Mouse (Mus musculus): ENCODE measurements around the gene Fam83g. TPM values are rescaled to one million over a fixed set of nuclear protein-coding genes. Genes with fewer than 3 reads are reported as not detected.

The Fam83g gene
- polyA plus RNA-seq, 1 experiment: 33.8 TPM

- Histone ChIP-seq H3K4me1 (ENCODE audit: control insufficient read depth, insufficient read depth, insufficient read length, low read length) (no peaks in the 10 kb centered on the region), H3K36me3 (ENCODE audit: control insufficient read depth, insufficient read depth, low read length) (no peaks in the 10 kb centered on the region), H3K27ac (ENCODE audit: insufficient read depth, low read depth, low read length) (no peak overlapping the region), H3K27me3 (ENCODE audit: control insufficient read depth, insufficient read depth, low read length) (no peaks in the 10 kb centered on the region), H3K4me3 (ENCODE audit: low read depth, low read length) (no peak overlapping the region)
- WGBS: 44% methylated on average over 11 of the region's 11 CpGs
- peak; percentile 86; the same call in 1 of the 2 replicates for TF ChIP-seq CTCF (IDR thresholded peaks at IDR 0.05; ENCODE audit: extremely low read depth, insufficient read length, insufficient replicate concordance, low read depth, low read length)
- no peak for TF ChIP-seq POLR2A (IDR thresholded peaks at IDR 0.05; ENCODE audit: low read depth, low read length)
These were observed 30.6 kb downstream of the Fam83g start for GRCm38 (mm10) chr11:61714346-61715117.

- TF ChIP-seq CTCF (IDR thresholded peaks at IDR 0.05; ENCODE audit: extremely low read depth, insufficient read length, insufficient replicate concordance, low read depth, low read length) (no peak), POLR2A (IDR thresholded peaks at IDR 0.05; ENCODE audit: low read depth, low read length) (no peak)
- WGBS: 65% methylated on average over 6 of the region's 6 CpGs
- Histone ChIP-seq H3K27ac (ENCODE audit: insufficient read depth, low read depth, low read length) (no peak overlapping the region), H3K36me3 (ENCODE audit: control insufficient read depth, insufficient read depth, low read length) (no peaks in the 10 kb centered on the region), H3K4me3 (ENCODE audit: low read depth, low read length) (no peak overlapping the region), H3K27me3 (ENCODE audit: control insufficient read depth, insufficient read depth, low read length) (no peaks in the 10 kb centered on the region), H3K4me1 (ENCODE audit: control insufficient read depth, insufficient read depth, insufficient read length, low read length) (no peaks in the 10 kb centered on the region)
These were observed 31.2 kb downstream of the Fam83g start for GRCm38 (mm10) chr11:61715130-61715529.

GRCm38 (mm10) chr11:61717990-61718389, 34.1 kb downstream of the Fam83g start:
- no peak for TF ChIP-seq CTCF (IDR thresholded peaks at IDR 0.05; ENCODE audit: extremely low read depth, insufficient read length, insufficient replicate concordance, low read depth, low read length)
- no peak for TF ChIP-seq POLR2A (IDR thresholded peaks at IDR 0.05; ENCODE audit: low read depth, low read length)
- WGBS: 68% methylated on average over 5 of the region's 5 CpGs
- H3K36me3 ChIP-seq (ENCODE audit: control insufficient read depth, insufficient read depth, low read length): no peaks in the 10 kb centered on the region
- no peak overlapping the region for H3K27ac ChIP-seq (ENCODE audit: insufficient read depth, low read depth, low read length)
- H3K4me1 ChIP-seq (ENCODE audit: control insufficient read depth, insufficient read depth, insufficient read length, low read length): no peaks in the 10 kb centered on the region
- H3K27me3 ChIP-seq (ENCODE audit: control insufficient read depth, insufficient read depth, low read length): no peaks in the 10 kb centered on the region
- no peak overlapping the region for H3K4me3 ChIP-seq (ENCODE audit: low read depth, low read length)

- Histone ChIP-seq H3K36me3 (ENCODE audit: control insufficient read depth, insufficient read depth, low read length) (no peaks in the 10 kb centered on the region), H3K4me1 (ENCODE audit: control insufficient read depth, insufficient read depth, insufficient read length, low read length) (no peaks in the 10 kb centered on the region), H3K27ac (ENCODE audit: insufficient read depth, low read depth, low read length) (no peak overlapping the region), H3K27me3 (ENCODE audit: control insufficient read depth, insufficient read depth, low read length) (no peaks in the 10 kb centered on the region), H3K4me3 (ENCODE audit: low read depth, low read length) (no peak overlapping the region)
- WGBS: 77% methylated on average over 3 of the region's 3 CpGs
- TF ChIP-seq POLR2A (IDR thresholded peaks at IDR 0.05; ENCODE audit: low read depth, low read length) (no peak), CTCF (IDR thresholded peaks at IDR 0.05; ENCODE audit: extremely low read depth, insufficient read length, insufficient replicate concordance, low read depth, low read length) (no peak)
These were observed 35.5 kb downstream of the Fam83g start for GRCm38 (mm10) chr11:61719387-61719786.

- 80% methylated on average over 8 of the region's 8 CpGs for WGBS
- Histone ChIP-seq H3K27me3 (ENCODE audit: control insufficient read depth, insufficient read depth, low read length) (no peaks in the 10 kb centered on the region), H3K4me1 (ENCODE audit: control insufficient read depth, insufficient read depth, insufficient read length, low read length) (no peaks in the 10 kb centered on the region), H3K4me3 (ENCODE audit: low read depth, low read length) (no peak overlapping the region), H3K27ac (ENCODE audit: insufficient read depth, low read depth, low read length) (no peak overlapping the region), H3K36me3 (ENCODE audit: control insufficient read depth, insufficient read depth, low read length) (no peaks in the 10 kb centered on the region)
- TF ChIP-seq POLR2A (IDR thresholded peaks at IDR 0.05; ENCODE audit: low read depth, low read length) (no peak), CTCF (IDR thresholded peaks at IDR 0.05; ENCODE audit: extremely low read depth, insufficient read length, insufficient replicate concordance, low read depth, low read length) (no peak)
These were observed 35.9 kb downstream of the Fam83g start for GRCm38 (mm10) chr11:61719826-61720225.

- H3K27ac ChIP-seq (ENCODE audit: insufficient read depth, low read depth, low read length): no peak within 1 kb of the TSS
- TF ChIP-seq POLR2A (IDR thresholded peaks at IDR 0.05; ENCODE audit: low read depth, low read length) (no peak), CTCF (IDR thresholded peaks at IDR 0.05; ENCODE audit: extremely low read depth, insufficient read length, insufficient replicate concordance, low read depth, low read length) (no peak)
- H3K27me3 ChIP-seq (ENCODE audit: control insufficient read depth, insufficient read depth, low read length): no peaks in the 10 kb centered on the region
- no peak within 1 kb of the TSS for H3K4me3 ChIP-seq (ENCODE audit: low read depth, low read length)
- H3K36me3 ChIP-seq (ENCODE audit: control insufficient read depth, insufficient read depth, low read length): no peaks in the 10 kb centered on the region
- H3K4me1 ChIP-seq (ENCODE audit: control insufficient read depth, insufficient read depth, insufficient read length, low read length): no peaks in the 10 kb centered on the region
- WGBS: 52% methylated on average over 3 of the region's 3 CpGs
These were observed 36.7 kb downstream of the Fam83g start, which contains the start of gene Slc5a10 for GRCm38 (mm10) chr11:61720636-61721035. Gene Slc5a10, minus strand, starts transcription at chr11:61720826.

GRCm38 (mm10) chr11:61722077-61722476, 38.2 kb downstream of the Fam83g start:
- Histone ChIP-seq H3K4me1 (ENCODE audit: control insufficient read depth, insufficient read depth, insufficient read length, low read length) (no peaks in the 10 kb centered on the region), H3K27me3 (ENCODE audit: control insufficient read depth, insufficient read depth, low read length) (no peaks in the 10 kb centered on the region), H3K4me3 (ENCODE audit: low read depth, low read length) (no peak overlapping the region), H3K27ac (ENCODE audit: insufficient read depth, low read depth, low read length) (no peak overlapping the region), H3K36me3 (ENCODE audit: control insufficient read depth, insufficient read depth, low read length) (no peaks in the 10 kb centered on the region)
- TF ChIP-seq POLR2A (IDR thresholded peaks at IDR 0.05; ENCODE audit: low read depth, low read length) (no peak), CTCF (IDR thresholded peaks at IDR 0.05; ENCODE audit: extremely low read depth, insufficient read length, insufficient replicate concordance, low read depth, low read length) (no peak)
- WGBS: 72% methylated on average over 5 of the region's 5 CpGs

Measured in small intestine, adult 2 months (tissue).